Mouse (Mus musculus) forebrain, postnatal 0 days (tissue): ENCODE measurements around the gene Nat8l. TPM values are rescaled to one million over a fixed set of nuclear protein-coding genes. Genes with fewer than 3 reads are reported as not detected.

Experiments
- ATAC-seq: fragments of 200-750 bp; cut with Nextera tagmentation; 2 replicates; pipeline ENCODE4 v1.8.0; 2017; ENCODE audit warnings: mild to moderate bottlenecking, moderate library complexity
- DNase-seq: peaks from one replicate; pipeline ENCODE4 v3.0.0-alpha.2; 2015
- H3K27ac ChIP-seq: fragments of 300-500 bp; sonication (generic); 2 replicates; pipeline ENCODE4 v1.5.1; 2014; ENCODE audit warnings: low read depth, mild to moderate bottlenecking, antibody characterized with exemption, low read length, moderate library complexity, mixed read lengths
- H3K27me3 ChIP-seq: fragments of 300-500 bp; sonication (generic); 2 replicates; pipeline ENCODE4 v1.6.1; 2014; ENCODE audit warnings: mild to moderate bottlenecking, low read length, mixed read lengths; ENCODE audit not compliant: insufficient read depth
- H3K36me3 ChIP-seq: fragments of 300-500 bp; sonication (generic); 2 replicates; pipeline ENCODE4 v1.6.1; 2014; ENCODE audit warnings: mild to moderate bottlenecking, moderate library complexity; ENCODE audit not compliant: insufficient read depth
- H3K4me1 ChIP-seq: fragments of 300-500 bp; sonication (generic); 2 replicates; pipeline ENCODE4 v1.6.1; 2014; ENCODE audit warnings: antibody characterized with exemption; ENCODE audit not compliant: insufficient read depth
- H3K4me2 ChIP-seq: fragments of 300-500 bp; sonication (generic); 2 replicates; pipeline ENCODE4 v1.6.1; 2014; ENCODE audit warnings: low read depth, mild to moderate bottlenecking, moderate library complexity
- H3K4me3 ChIP-seq: fragments of 300-500 bp; sonication (generic); 2 replicates; pipeline ENCODE4 v1.5.1; 2014; ENCODE audit warnings: low read depth, low read length, mixed read lengths
- H3K9ac ChIP-seq: fragments of 300-500 bp; sonication (generic); 2 replicates; pipeline ENCODE4 v1.6.1; 2014; ENCODE audit warnings: mild to moderate bottlenecking
- H3K9me3 ChIP-seq: fragments of 300-500 bp; sonication (generic); 2 replicates; pipeline ENCODE4 v1.6.1; 2016; ENCODE audit warnings: low read length
- CTCF ChIP-seq: sonication (generic); IDR thresholded peaks from 2 replicates; pipeline ENCODE4 v1.5.1; 2016; ENCODE audit warnings: antibody characterized with exemption, control low read depth, low read depth
- WGBS: fragments of 180-500 bp; shearing (Covaris S2); extraction: QIAGEN DNeasy Blood & Tissue Kit; methylation state at CpG from one replicate; pipeline ENCODE4 v1.1.7; 2014; 5-methylcytosine and 5-hydroxymethylcytosine counted together
- polyA plus RNA-seq: library from polyadenylated mRNA; unstranded; fragments of >200 nt; fragmentation: Nextera tagmentation; extraction: Ambion mirVana; gene quantifications from 2 replicates; pipeline ENCODE4 v1.2.1, GENCODE M21; 2015
- total RNA-seq: library from RNA; depleted of rRNA; stranded (reverse); fragments of >200 nt; gene quantifications from 2 replicates; pipeline ENCODE4 v1.2.3, GENCODE M21; 2014

Gene Nat8l
- total and polyA plus RNA-seq, 2 experiments from 2014 or later, result 4.9 to 31.8 TPM

- TF ChIP-seq CTCF, result no peak
- no peak for ATAC-seq
- Histone ChIP-seq H3K4me1 (no peaks in the 10 kb centered on the region), H3K4me2 (no peak overlapping the region), H3K9ac (no peak overlapping the region), H3K4me3 (no peak overlapping the region), H3K9me3 (no peaks in the 10 kb centered on the region), H3K27me3 (no peaks in the 10 kb centered on the region), H3K36me3 (no peaks in the 10 kb centered on the region), H3K27ac (no peak overlapping the region)
- DNase-seq, result no peak
- WGBS, result 78% methylated on average over 4 of the region's 4 CpGs
Measured at GRCm38 (mm10) chr5:33959382-33959781, 36.4 kb upstream of the Nat8l start.

GRCm38 (mm10) chr5:33974736-33975135 lies 21.0 kb upstream of the Nat8l start:
- DNase-seq (no peak), ATAC-seq (no peak)
- no peak overlapping the region for H3K9ac ChIP-seq
- no peak overlapping the region for H3K27ac ChIP-seq
- no peaks in the 10 kb centered on the region for H3K27me3 ChIP-seq
- H3K9me3 ChIP-seq, result no peaks in the 10 kb centered on the region
- H3K4me1 ChIP-seq, result no peaks in the 10 kb centered on the region
- H3K36me3 ChIP-seq, result no peaks in the 10 kb centered on the region
- 40% methylated on average over 2 of the region's 2 CpGs for WGBS
- TF ChIP-seq CTCF, result no peak
- no peak overlapping the region for H3K4me2 ChIP-seq
- no peak overlapping the region for H3K4me3 ChIP-seq

- WGBS, result 47% methylated on average over 3 of the region's 3 CpGs
- Histone ChIP-seq H3K27ac (no peak overlapping the region), H3K9ac (no peak overlapping the region), H3K27me3 (no peaks in the 10 kb centered on the region), H3K4me2 (no peak overlapping the region), H3K4me1 (no peaks in the 10 kb centered on the region), H3K4me3 (no peak overlapping the region), H3K36me3 (no peaks in the 10 kb centered on the region), H3K9me3 (no peaks in the 10 kb centered on the region)
- no peak for ATAC-seq
- no peak for DNase-seq
- TF ChIP-seq CTCF, result no peak
Measured at GRCm38 (mm10) chr5:33976267-33976666, 19.5 kb upstream of the Nat8l start.

- Histone ChIP-seq H3K36me3 (peaks cover 8% of the 10 kb centered on the region; the same call in 1 of the 2 replicates), H3K4me3 (peak overlapping the region; percentile 96), H3K4me2 (peak overlapping the region; percentile 81), H3K9ac (peak overlapping the region; percentile 96), H3K27me3 (no peaks in the 10 kb centered on the region), H3K9me3 (no peaks in the 10 kb centered on the region), H3K4me1 (peaks cover 21% of the 10 kb centered on the region), H3K27ac (peak overlapping the region; percentile 94)
- DNase-seq, result no peak
- no peak for TF ChIP-seq CTCF
- peak; percentile 61 for ATAC-seq
- 4% methylated on average over 26 of the region's 26 CpGs for WGBS
Measured at GRCm38 (mm10) chr5:33982731-33983259, 13.0 kb upstream of the Nat8l start.

- Histone ChIP-seq H3K4me1 (peaks cover 21% of the 10 kb centered on the region), H3K9ac (peak within 1 kb of the TSS; percentile 96), H3K9me3 (no peaks in the 10 kb centered on the region), H3K4me2 (peak within 1 kb of the TSS; percentile 81), H3K27me3 (no peaks in the 10 kb centered on the region), H3K27ac (peak within 1 kb of the TSS; percentile 94), H3K36me3 (peaks cover 8% of the 10 kb centered on the region; the same call in 1 of the 2 replicates), H3K4me3 (peak within 1 kb of the TSS; percentile 96)
- ATAC-seq, result peak; percentile 94
- TF ChIP-seq CTCF, result peak; percentile 80
- WGBS, result 1% methylated on average over 78 of the region's 88 CpGs
- DNase-seq, result peak; percentile 97
Measured at GRCm38 (mm10) chr5:33983309-33984121, 12.3 kb upstream of the Nat8l start, which contains the start of gene Gm1673. Gene Gm1673 (plus strand): TSS chr5:33983433.

- Histone ChIP-seq H3K4me1 (peaks cover 30% of the 10 kb centered on the region), H3K36me3 (peaks cover 11% of the 10 kb centered on the region; the same call in 1 of the 2 replicates), H3K27ac (peak overlapping the region; percentile 96), H3K9me3 (no peaks in the 10 kb centered on the region), H3K27me3 (no peaks in the 10 kb centered on the region), H3K4me3 (peak overlapping the region; percentile 71), H3K9ac (peak overlapping the region; percentile 87), H3K4me2 (peak overlapping the region; percentile 78)
- peak; percentile 65 for TF ChIP-seq CTCF
- 34% methylated on average over 28 of the region's 28 CpGs for WGBS
- DNase-seq (peak; percentile 51), ATAC-seq (no peak)
Measured at GRCm38 (mm10) chr5:33994671-33995625, 836 bp upstream of the Nat8l start.
